Mouse (Mus musculus) hindbrain, embryonic 16.5 days (tissue): Measurements from ENCODE around the gene Abcg1. TPM values are rescaled to one million over a fixed set of nuclear protein-coding genes. Genes with fewer than 3 reads are reported as not detected.

Source experiments
- ATAC-seq: fragments of 200-750 bp; cut with Nextera tagmentation; 2 replicates; pipeline ENCODE4 v1.8.0; 2017; ENCODE audit warnings: moderate TSS enrichment, moderate library complexity
- H3K27ac ChIP-seq: fragments of 300-500 bp; sonication (generic); 2 replicates; pipeline ENCODE4 v1.5.1; 2014; ENCODE audit warnings: low read depth, mild to moderate bottlenecking, control low read depth, low read length, moderate library complexity
- H3K27me3 ChIP-seq: fragments of 300-500 bp; sonication (generic); replicated peaks from 2 replicates; pipeline ENCODE4 v1.6.1; 2014; ENCODE audit warnings: low read length; ENCODE audit not compliant: control insufficient read depth, insufficient read depth
- H3K36me3 ChIP-seq: fragments of 300-500 bp; sonication (generic); 2 replicates; pipeline ENCODE4 v1.6.1; 2014; ENCODE audit warnings: mild to moderate bottlenecking, low read length, moderate library complexity, mixed read lengths; ENCODE audit not compliant: control insufficient read depth, insufficient read depth
- H3K4me1 ChIP-seq: fragments of 300-500 bp; sonication (generic); 2 replicates; pipeline ENCODE4 v1.6.1; 2014; ENCODE audit warnings: low read depth, low read length; ENCODE audit not compliant: control insufficient read depth, insufficient read depth
- H3K4me2 ChIP-seq: fragments of 300-500 bp; sonication (generic); 2 replicates; pipeline ENCODE4 v1.6.1; 2014; ENCODE audit warnings: mild to moderate bottlenecking, low read length, control low read depth, moderate library complexity
- H3K4me3 ChIP-seq: fragments of 300-500 bp; sonication (generic); 2 replicates; pipeline ENCODE4 v1.5.1; 2014; ENCODE audit warnings: mild to moderate bottlenecking, low read length, control low read depth, moderate library complexity
- H3K9ac ChIP-seq: fragments of 300-500 bp; sonication (generic); 2 replicates; pipeline ENCODE4 v1.6.1; 2014; ENCODE audit warnings: low read depth, mild to moderate bottlenecking, control low read depth, low read length, moderate library complexity
- H3K9me3 ChIP-seq: fragments of 300-500 bp; sonication (generic); 2 replicates; pipeline ENCODE4 v1.6.1; 2014; ENCODE audit warnings: mild to moderate bottlenecking, low read length, moderate library complexity; ENCODE audit not compliant: control insufficient read depth
- WGBS: fragments of 180-500 bp; shearing (Covaris S2); extraction: QIAGEN DNeasy Blood & Tissue Kit; methylation state at CpG from one replicate; pipeline ENCODE4 v1.1.7; 2014; 5-methylcytosine and 5-hydroxymethylcytosine counted together
- polyA plus RNA-seq: library from polyadenylated mRNA; unstranded; fragments of >200 nt; fragmentation: Nextera tagmentation; extraction: Ambion mirVana; gene quantifications from 2 replicates; pipeline ENCODE4 v1.2.1, GENCODE M21; 2015

Gene Abcg1
- polyA plus RNA-seq, 1 experiment from 2014 or later, result 20.9 TPM

GRCm38 (mm10) chr17:31061346-31062095 lies 4.0 kb downstream of the Abcg1 start:
- WGBS, result 75% methylated on average over 3 of the region's 3 CpGs
- no peak overlapping the region for H3K27ac ChIP-seq
- peak overlapping the region; percentile 22; the same call in 1 of the 2 replicates for H3K9ac ChIP-seq
- ATAC-seq, result no peak
- no peak overlapping the region for H3K4me3 ChIP-seq
- no peak overlapping the region for H3K4me2 ChIP-seq
- no peaks in the 10 kb centered on the region for H3K9me3 ChIP-seq
- H3K36me3 ChIP-seq, result 0 out of 2 replicates have a peak, but pooled peaks cover 3% of the 10 kb centered on the region
- H3K27me3 ChIP-seq, result no peaks in the 10 kb centered on the region
- peaks cover 20% of the 10 kb centered on the region for H3K4me1 ChIP-seq

- Histone ChIP-seq H3K9me3 (no peaks in the 10 kb centered on the region), H3K4me1 (peaks cover 14% of the 10 kb centered on the region), H3K4me2 (no peak overlapping the region), H3K27ac (no peak overlapping the region), H3K4me3 (no peak overlapping the region), H3K36me3 (0 out of 2 replicates have a peak, but pooled peaks cover 3% of the 10 kb centered on the region), H3K9ac (no peak overlapping the region), H3K27me3 (no peaks in the 10 kb centered on the region)
- 81% methylated on average over 6 of the region's 6 CpGs for whole genome bisulfite sequencing
- no peak for ATAC-seq
These were observed 8.6 kb downstream of the Abcg1 start for GRCm38 (mm10) chr17:31066058-31066457.

- 68% methylated on average over 11 of the region's 11 CpGs for WGBS
- peaks cover 20% of the 10 kb centered on the region for H3K4me1 ChIP-seq
- ATAC-seq, result no peak
- H3K4me3 ChIP-seq, result no peak overlapping the region
- no peak overlapping the region for H3K27ac ChIP-seq
- no peak overlapping the region for H3K9ac ChIP-seq
- H3K4me2 ChIP-seq, result no peak overlapping the region
- H3K27me3 ChIP-seq, result no peaks in the 10 kb centered on the region
- H3K36me3 ChIP-seq, result 0 out of 2 replicates have a peak, but pooled peaks cover 3% of the 10 kb centered on the region
- no peaks in the 10 kb centered on the region for H3K9me3 ChIP-seq
These were observed 9.6 kb downstream of the Abcg1 start for GRCm38 (mm10) chr17:31067051-31067450.

GRCm38 (mm10) chr17:31069121-31069520 lies 11.6 kb downstream of the Abcg1 start:
- Histone ChIP-seq H3K36me3 (0 out of 2 replicates have a peak, but pooled peaks cover 3% of the 10 kb centered on the region), H3K9me3 (no peaks in the 10 kb centered on the region), H3K4me2 (no peak overlapping the region), H3K4me1 (peaks cover 40% of the 10 kb centered on the region), H3K27me3 (no peaks in the 10 kb centered on the region), H3K4me3 (no peak overlapping the region), H3K9ac (no peak overlapping the region), H3K27ac (no peak overlapping the region)
- no peak for ATAC-seq
- 73% methylated on average over 6 of the region's 6 CpGs for WGBS

GRCm38 (mm10) chr17:31069845-31070244 lies 12.4 kb downstream of the Abcg1 start:
- Histone ChIP-seq H3K4me2 (no peak overlapping the region), H3K9ac (no peak overlapping the region), H3K36me3 (no peaks in the 10 kb centered on the region), H3K9me3 (no peaks in the 10 kb centered on the region), H3K27ac (no peak overlapping the region), H3K4me1 (peaks cover 47% of the 10 kb centered on the region), H3K27me3 (no peaks in the 10 kb centered on the region), H3K4me3 (no peak overlapping the region)
- WGBS, result 82% methylated on average over 4 of the region's 4 CpGs
- ATAC-seq, result no peak

GRCm38 (mm10) chr17:31070403-31071185 lies 13.1 kb downstream of the Abcg1 start:
- no peaks in the 10 kb centered on the region for H3K9me3 ChIP-seq
- no peaks in the 10 kb centered on the region for H3K27me3 ChIP-seq
- H3K4me2 ChIP-seq, result no peak overlapping the region
- peaks cover 50% of the 10 kb centered on the region for H3K4me1 ChIP-seq
- H3K36me3 ChIP-seq, result no peaks in the 10 kb centered on the region
- WGBS, result 50% methylated on average over 6 of the region's 6 CpGs
- no peak overlapping the region for H3K9ac ChIP-seq
- no peak for ATAC-seq
- H3K27ac ChIP-seq, result no peak overlapping the region; the same call in 1 of the 2 replicates
- H3K4me3 ChIP-seq, result no peak overlapping the region

GRCm38 (mm10) chr17:31071421-31072301 lies 14.2 kb downstream of the Abcg1 start:
- WGBS, result 49% methylated on average over 18 of the region's 18 CpGs
- Histone ChIP-seq H3K4me1 (peaks cover 50% of the 10 kb centered on the region), H3K36me3 (no peaks in the 10 kb centered on the region), H3K4me2 (no peak overlapping the region), H3K9ac (0 out of 2 replicates have a peak overlapping the region, but pooled peaks have one; percentile 26), H3K27me3 (no peaks in the 10 kb centered on the region), H3K27ac (peak overlapping the region; percentile 40; the same call in 1 of the 2 replicates), H3K4me3 (no peak overlapping the region), H3K9me3 (no peaks in the 10 kb centered on the region)
- ATAC-seq, result no peak

GRCm38 (mm10) chr17:31072872-31073271 lies 15.4 kb downstream of the Abcg1 start:
- H3K36me3 ChIP-seq, result no peaks in the 10 kb centered on the region
- H3K4me2 ChIP-seq, result peak overlapping the region; percentile 68
- peak overlapping the region; percentile 51; the same call in 1 of the 2 replicates for H3K9ac ChIP-seq
- no peaks in the 10 kb centered on the region for H3K9me3 ChIP-seq
- peak overlapping the region; percentile 83 for H3K27ac ChIP-seq
- peaks cover 50% of the 10 kb centered on the region for H3K4me1 ChIP-seq
- 52% methylated on average over 4 of the region's 4 CpGs for whole genome bisulfite sequencing
- no peaks in the 10 kb centered on the region for H3K27me3 ChIP-seq
- ATAC-seq, result peak; percentile 46; the same call in 1 of the 2 replicates
- peak overlapping the region; percentile 35 for H3K4me3 ChIP-seq
